Mouse (Mus musculus) left cerebral cortex, postnatal 4 days (tissue): Measurements from ENCODE around the gene Foxo6. TPM values are rescaled to one million over a fixed set of nuclear protein-coding genes. Genes with fewer than 3 reads are reported as not detected.

Experiments used
- DNase-seq: peaks from one replicate; pipeline ENCODE4 v3.0.0-alpha.2; 2022
- intact Hi-C: fragments of 180-260 bp; cut with DNase I; formaldehyde crosslinking; loops from one replicate; pipeline ENCODE4 v1.15.1; 2025
- total RNA-seq, 2 experiments: library from RNA; stranded (reverse); gene quantifications; 2 replicates each; pipeline ENCODE4 v1.2.3; 2021

The Foxo6 gene
- total RNA-seq = 10 to 100 TPM; 45.7 to 46.8 TPM

DNA sequence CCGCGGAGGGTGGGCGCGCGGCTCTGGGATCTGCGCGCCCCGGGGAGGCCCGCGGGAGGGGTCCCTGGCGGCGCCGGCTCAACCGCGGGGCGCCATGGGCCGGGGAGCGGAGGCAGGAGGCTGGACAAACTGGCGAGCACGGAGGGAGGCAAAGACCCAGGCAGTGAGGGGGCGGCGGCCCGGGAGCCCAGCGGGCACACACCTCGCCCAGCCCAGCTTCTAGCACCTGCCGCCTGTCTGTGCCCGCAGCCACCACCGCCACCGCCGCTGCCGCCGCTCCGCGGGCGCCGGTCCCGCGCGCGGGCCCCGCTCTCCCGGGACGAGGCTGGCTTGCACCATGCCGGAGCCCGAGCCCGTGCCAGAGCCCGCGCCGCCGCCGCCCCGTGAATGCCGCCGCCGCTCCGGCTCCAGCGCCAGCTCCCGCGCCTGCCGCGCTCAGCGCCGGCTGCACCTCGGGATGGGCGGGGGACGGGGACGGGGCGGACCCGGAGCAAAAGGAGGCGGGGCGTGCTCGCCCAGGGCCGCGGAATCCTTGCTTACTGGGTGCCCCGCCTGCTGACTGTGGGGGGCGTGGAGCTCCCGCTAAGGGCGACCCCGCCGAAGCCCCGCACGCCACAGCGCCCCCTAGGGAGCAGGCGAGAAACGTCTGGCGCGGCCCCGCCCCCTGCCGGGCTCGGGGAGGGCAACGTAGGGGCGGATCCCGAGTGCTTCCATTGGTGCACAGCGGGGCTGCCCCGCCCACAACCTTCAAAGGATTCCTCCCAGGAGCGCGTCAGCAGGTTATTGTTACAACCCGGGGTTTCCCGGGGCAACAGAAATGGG is at the start of gene Foxo6:
Gene Foxo6, minus strand, starts transcription at position 60 of the 822 bp plus-strand sequence.
- intact Hi-C loops = loop anchor here (5.0 kb wide), 1 partner anchor 55 kb away; no protein-coding TSS in a partner anchor
- DNase-seq = peak; percentile 88

DNA sequence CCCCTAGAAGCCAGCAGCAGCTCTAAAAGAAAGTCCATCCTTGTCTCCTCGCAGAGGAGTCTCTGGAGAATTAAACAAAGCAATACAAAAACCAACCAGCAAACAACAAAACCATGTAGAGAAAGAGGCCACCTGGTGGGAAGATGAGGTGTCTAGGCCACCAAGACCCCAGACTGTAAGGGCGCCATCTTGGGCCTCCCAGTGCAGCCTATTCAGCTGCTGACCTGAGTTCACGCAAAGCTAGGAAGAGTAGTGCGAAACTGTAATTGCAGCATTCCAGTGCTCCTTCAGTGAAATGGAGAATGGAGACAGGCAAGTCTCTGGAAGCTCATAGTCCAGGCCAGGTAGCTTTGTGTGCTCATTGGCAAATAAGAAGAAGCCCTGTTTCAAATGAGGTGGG is 47.2 kb upstream of the Foxo6 start:
- DNase-seq = no peak
- intact Hi-C loops = no loop called here

DNA sequence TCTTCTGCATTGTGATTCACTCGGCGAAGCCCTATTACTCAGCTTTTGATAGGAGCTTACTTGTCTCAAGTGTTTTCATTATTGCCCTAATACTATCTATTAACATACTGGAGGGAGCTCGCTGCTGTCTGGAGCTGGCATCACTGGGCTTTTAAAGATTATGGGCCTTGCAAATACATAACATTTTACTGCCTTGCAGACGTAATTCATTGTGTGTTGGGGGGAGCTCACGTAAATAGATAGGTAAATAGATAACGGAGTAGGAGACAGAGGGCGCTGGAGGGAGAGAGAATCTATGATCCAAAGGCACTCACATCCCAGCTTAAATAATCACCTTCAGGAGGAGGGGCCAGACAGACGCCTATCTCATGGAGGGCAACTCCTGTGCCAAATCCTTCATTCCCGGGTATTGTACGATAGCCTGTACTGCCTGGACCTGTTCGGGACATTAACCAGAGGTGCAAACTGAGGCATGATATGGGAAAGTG is 45.8 kb upstream of the Foxo6 start:
- intact Hi-C loops = no loop called here
- peak; percentile 22 for DNase-seq

DNA sequence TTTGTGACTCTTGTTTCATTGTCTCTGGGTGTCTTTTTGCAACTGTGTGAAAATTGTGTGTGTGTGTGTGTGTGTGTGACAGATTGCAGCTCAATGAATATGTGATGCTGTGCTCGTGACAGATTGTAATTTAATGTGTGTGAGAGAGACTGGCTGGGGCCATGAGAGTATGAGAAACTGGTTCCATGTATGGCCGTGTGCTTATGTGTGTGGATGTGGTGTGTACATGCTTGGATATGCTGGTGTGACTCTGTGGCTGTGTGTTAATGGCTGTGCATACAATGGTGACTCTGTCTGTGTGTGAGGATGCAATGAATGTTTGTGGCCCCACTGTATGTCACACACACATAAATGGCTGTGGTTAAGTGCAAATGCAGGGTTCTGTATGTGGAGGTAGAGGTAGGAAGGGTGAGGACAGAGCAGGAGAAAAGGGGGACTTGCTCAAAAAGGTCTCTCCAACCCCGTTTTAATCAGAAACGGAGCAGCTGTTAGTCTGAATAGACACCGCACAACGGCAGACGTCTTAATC is 45.3 kb upstream of the Foxo6 start:
- no peak for DNase-seq
- intact Hi-C loops = no loop called here

DNA sequence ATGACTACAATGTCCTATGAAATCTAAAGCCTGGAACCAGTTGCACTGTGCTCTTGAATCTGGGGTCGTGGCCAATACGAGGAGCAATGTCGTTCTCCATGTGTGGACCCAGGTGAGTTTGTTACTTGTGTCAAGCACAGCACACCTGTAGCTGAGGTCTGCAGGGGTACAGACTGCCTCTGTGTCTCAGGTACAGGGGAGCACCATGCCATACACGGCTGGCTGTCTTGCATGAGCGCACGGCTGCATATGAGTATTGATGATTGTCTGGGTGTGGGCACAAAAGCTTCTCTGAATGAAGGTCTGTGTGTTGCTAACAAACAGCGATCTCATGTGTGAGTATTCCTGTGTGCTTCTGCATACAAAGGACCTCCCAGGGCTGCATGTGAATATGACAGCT is 44.8 kb upstream of the Foxo6 start:
- no peak for DNase-seq
- intact Hi-C loops = no loop called here

DNA sequence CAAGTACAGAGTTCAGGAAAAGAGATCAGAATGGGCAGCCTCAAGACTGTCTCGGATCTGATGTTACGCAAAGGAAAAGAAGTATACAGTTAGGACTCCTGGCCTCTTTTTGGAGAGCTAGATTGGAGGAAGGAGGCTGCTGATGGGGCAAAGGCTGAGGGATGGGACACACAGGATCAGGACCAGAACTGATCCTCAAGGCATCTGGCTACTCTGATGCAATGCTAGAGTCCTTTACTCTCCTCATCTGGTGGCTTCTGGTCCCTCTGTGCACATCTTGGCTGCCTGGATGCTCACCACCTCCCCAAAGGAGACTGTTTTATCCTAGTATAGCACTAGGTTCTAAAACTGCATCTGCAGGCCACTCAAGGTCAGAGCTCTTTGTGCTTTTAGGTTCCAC is 44.4 kb upstream of the Foxo6 start:
- intact Hi-C loops = no loop called here
- no peak for DNase-seq

DNA sequence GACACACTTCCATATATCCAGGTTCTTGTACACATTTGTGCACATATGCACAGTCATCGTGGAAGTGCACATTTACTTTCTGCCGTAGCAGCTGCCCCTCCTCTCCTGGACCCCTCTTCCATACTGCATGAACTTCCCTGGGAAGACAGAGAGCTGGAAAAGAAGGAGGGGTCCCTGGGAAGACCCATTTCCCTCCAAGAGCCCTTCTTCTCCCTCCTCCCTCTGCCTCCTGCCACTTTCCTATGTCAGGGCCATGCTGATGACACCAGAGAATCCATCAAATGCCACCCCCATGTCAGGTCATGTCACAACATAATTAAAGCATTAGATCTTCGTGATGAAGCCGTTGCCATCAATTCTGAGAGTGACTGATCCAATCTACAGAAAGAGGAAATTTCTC is 38.6 kb upstream of the Foxo6 start:
- intact Hi-C loops = no loop called here
- DNase-seq = no peak

DNA sequence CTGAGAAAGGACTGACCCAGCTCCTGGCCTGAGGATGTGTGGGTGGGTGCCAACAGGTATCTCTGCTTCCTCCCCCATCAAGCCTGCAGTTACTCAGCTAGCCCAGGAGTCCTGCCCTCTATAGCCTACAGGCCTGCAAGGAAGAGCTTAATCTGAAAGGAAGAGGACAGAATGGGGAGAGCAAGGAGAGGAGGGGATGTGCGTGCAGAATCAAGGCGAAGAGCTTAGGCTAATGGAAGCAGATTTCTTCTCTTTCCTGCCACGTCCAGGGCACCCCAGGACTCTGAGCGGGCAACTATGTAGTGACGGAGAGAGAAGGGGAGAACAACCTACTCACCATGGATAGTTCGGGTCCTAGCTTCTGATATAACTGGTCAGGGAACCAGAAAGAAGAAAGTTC is 37.9 kb upstream of the Foxo6 start:
- DNase-seq = no peak
- intact Hi-C loops = no loop called here

DNA sequence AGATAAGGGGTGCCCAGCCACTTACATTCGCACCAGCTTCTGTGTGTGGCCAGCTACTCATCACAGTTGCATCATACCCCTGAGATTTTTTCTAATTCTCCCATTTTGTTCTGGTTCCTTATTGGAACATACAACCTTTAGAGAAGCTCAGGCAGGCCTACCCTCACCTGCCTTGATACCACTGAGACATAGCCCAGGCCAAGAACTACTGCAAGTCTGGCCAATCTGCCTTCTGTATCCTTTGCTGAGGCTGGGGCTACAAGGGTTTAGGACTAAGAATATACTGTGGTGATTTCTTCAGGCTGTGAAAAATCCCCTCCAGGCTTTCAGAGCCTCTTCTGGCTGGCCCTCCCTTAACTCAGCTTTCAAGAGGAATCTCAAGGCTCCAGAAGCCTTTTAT is 36.7 kb upstream of the Foxo6 start:
- intact Hi-C loops = no loop called here

DNA sequence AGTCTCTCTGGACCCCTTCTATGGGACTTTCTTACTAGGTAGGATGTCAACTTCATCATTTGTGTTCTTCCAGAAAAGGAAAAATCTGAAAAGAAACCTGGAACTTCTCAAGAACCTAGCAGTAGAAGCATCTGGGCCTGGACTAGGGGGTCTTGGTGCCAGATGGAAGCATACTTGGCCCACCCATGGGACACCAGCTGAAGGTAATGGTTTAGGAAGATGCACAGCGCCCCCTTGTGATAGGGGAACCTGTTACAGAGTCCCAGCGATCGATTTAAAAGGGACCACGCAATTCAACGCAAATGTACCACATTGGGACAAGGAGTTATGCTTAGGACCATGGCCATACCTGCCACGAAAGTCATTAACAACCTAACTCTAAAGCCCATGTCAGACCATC is 36.0 kb upstream of the Foxo6 start:
- intact Hi-C loops = no loop called here

More for the DNA sequence above, 36.7 kb upstream of the Foxo6 start:
- DNase-seq = no peak

DNA sequence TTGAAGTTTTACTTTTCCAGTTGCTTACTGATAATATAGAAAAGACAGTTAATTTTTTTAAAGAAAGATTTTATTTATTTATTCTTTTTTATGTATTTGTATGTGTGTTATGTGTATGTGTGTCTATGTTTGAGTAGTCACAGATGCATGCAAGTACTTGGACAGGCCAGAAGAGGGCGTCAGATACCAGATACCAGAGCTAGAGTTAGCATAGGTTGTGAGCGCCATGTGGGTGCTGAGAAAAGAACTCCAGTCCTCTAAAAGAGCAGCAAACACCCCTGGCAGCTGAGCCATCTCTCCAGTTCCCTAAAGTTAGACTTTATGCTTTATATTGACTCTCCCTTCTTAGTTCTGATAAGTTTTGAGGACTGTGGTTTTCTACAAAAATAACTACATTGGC is 30.4 kb upstream of the Foxo6 start:
- intact Hi-C loops = no loop called here
- DNase-seq = no peak

More for the DNA sequence above, 36.0 kb upstream of the Foxo6 start:
- DNase-seq = peak; percentile 76

DNA sequence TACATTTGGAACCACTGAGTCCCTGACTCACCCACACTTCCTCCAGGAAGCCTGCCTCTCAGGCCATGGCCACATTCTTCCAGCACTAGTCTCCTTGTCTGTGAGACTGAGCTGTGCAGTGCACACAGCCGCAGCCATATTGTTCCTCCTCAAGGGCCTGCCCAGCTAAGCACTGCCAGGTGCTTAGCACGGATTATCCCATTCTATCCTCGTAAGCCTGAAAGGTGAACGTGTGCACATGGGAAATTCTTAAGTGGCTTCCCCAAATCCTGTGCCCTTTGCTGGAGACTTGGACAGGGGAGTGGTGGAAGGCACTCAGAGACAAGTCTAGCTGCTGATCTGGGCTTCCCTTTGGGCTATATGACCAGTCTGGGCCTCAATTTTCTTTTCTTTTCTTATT is 29.6 kb upstream of the Foxo6 start:
- DNase-seq = no peak
- intact Hi-C loops = no loop called here

DNA sequence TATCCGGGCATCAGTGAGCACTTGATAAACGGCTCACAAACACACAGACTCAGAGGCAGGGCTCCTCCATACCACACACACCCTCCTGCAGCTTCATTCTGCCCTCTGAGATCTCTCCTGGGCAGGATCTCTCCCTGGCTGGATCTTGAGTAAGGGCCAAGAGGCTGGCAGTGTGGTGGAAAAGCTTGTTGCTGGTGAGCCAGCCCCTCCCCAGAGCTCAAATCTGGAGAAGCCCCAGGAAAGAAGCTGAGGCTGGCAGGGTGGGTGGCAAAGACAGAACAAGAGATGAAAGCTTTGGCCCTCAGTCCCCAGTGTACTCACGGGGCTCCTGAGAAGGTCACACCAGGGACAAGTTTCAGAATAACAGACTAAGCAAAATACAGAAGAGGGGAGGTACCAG is 27.4 kb upstream of the Foxo6 start:
- peak; percentile 50 for DNase-seq
- intact Hi-C loops = no loop called here

DNA sequence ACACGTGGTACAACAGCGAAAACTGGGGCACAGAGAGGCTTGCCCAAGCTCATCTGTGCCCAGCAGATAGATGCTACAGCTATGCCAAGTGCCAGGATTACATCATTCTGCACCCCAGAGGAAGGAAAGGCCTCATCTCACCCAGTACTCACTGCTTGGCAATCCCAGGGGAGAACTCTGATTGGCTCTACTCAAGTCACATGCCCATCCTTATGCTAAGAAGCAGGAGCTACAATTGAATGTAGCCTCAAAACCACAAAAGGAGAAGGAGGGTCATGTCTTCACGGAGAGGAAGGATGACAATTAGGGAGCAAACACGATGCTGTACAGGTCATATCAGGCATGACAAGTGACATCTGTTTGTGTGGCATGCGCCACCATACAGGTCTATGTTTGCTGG is 26.2 kb upstream of the Foxo6 start:
- DNase-seq = no peak

DNA sequence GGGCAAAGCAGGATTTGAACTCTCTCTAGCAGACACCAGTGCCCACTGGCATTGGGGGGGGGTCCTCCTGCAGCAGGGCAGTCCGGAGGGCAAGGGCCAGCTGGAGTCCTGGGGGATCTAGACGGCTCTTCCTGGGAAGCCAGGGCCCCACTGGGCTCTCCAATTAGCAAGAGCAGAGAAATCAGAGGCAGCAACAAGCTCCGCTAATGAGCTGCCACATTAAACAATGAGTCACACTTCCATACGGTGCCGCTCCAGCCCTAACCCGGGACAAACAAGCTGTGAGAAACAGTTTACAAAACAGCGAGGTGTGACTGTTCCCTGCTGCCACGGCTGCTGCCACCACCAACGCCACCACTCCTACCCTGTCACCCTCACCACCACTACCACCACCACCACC is 17.4 kb upstream of the Foxo6 start:
- no peak for DNase-seq
- intact Hi-C loops = no loop called here

More for the DNA sequence above, 26.2 kb upstream of the Foxo6 start:
- intact Hi-C loops = no loop called here

DNA sequence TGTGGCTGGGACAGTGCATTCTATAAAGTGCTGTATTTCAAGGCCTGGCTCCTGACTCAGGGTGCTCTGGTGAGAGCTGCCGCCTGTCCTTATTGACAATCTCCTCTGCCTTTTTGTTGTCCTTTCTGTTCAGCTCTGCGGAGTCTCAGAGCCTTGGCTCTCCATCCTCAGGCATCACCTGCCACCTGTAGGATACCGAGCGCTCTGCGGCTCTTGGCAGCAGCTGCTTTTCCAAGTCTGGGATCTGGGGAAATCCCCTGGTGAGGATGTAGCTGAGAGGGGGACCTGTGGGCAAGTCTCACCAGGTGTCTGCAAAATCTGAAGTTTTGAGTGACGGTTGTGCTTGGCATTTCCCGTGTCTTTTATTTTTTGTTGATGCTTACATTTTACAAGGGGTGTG is 12.1 kb upstream of the Foxo6 start:
- no peak for DNase-seq
- intact Hi-C loops = no loop called here

DNA sequence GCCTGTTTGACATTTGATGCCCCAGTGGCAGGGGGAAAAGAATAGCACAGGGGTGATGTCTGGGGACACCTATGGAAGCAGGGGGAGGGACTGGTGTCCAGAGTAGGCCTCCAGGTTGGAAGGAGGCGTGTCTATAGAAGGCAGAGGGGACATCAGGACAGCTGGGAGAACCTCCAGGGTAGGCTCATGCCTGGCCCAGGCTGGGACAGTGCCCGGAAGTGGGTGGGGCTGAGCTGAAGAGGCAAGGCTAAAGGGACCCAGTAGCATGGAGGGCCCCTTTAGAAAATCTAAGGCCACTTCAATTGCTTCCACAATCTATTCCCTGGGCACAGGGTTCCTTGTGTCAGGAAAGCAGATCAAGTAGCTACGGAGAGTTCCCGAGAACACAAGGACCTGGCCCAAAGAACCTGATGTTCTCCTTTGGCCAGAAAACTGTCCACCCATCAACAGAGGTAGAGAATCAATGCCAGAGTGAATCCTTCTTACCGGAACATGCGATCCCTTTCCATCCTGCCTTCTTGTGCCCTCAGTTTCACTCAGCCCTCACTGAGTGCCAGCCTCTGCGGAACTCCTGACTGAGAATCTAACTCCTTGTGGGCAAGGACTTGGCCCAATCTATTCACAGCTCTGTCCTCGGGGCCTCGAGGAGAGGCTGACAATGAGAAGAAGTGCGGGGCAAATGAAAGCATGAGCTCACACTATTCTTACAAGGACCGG is 4.1 kb upstream of the Foxo6 start:
- peak; percentile 61 for DNase-seq
- intact Hi-C loops = no loop called here

DNA sequence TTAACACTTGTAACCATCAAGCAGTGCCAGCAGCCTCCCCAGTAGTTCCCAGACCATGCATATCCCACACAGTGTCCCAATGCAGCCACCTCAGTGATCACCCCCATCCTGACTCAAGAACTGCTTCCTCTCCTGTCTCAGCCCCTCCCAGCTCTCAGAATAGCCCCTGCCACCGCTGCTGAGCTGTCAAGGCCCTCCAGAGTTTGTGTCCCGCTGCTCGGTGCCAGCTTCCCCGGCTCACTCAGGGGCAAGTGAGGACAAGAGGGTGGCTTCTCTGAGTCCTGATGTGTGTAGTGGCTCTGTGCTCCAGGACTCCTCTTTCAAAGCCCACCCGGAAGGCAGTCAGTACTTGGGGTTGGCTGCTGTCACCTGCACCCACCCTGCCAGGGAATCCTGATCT is 3.3 kb upstream of the Foxo6 start:
- DNase-seq = no peak
- intact Hi-C loops = no loop called here

DNA sequence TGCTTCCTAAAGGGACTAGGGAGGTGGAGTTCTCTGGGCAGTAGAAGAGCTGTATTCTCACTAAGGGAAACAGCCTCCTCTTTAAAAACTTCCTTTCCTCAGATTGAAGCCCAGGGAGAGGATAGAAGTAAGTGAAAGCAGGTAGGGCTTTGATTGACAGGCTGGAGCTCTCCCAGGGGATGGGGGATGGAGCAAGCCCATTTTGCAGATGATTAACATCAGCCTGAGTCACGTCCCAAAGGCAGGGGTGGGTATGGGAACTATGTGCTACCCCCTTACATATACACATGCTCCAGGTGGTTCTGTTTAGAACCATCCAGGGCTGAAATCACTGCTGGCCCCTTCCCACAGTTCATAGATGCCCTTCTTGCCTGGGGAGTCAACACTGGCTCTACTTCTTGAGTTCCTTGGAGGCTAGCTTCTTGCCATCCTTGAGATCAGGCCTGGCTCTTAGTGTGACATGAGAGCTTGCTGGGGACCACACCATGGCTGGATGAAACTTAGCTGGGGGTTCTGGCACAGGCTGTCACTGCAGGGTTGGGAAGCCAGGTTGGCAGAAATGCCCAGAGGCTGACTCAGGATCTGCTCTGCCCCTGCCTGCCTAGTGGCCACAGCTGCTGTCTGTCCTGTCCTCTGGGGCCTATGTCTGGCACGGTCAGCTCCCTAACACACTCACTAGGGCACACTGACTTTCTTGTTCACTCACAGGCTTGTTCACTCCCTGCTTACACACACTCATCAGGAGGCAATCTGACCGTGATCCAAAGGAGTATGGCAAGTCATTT is 2.2 kb upstream of the Foxo6 start:
- intact Hi-C loops = loop anchor here (5.0 kb wide), 1 partner anchor 57 kb away; no protein-coding TSS in a partner anchor
- DNase-seq = peak; percentile 53

DNA sequence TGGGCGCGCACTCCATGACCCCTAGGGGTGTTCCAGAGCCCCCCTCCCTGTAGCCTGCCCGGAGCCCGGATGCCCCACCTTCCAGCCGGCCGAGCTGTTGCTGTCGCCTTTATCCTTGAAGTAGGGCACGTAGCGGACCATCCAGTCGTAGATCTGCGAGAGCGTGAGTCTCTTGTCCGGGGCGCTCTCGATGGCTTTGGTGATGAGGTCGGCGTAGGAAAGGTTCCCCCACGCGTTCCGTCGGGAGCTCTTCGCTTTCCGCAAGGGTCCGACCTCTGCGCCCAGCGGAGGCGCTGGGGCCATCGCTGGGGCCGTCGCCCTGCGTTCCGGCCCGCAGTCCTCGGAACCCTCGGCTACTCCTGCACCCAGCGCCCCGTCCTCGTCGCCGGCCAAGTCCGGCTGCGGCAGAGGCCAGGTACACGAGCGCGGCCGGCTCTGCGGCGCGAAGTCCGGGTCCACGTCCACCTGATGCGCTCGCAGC is 348 bp downstream of the Foxo6 start:
- intact Hi-C loops = loop anchor here (5.0 kb wide), 1 partner anchor 54 kb away; no protein-coding TSS in a partner anchor
- DNase-seq = no peak

DNA sequence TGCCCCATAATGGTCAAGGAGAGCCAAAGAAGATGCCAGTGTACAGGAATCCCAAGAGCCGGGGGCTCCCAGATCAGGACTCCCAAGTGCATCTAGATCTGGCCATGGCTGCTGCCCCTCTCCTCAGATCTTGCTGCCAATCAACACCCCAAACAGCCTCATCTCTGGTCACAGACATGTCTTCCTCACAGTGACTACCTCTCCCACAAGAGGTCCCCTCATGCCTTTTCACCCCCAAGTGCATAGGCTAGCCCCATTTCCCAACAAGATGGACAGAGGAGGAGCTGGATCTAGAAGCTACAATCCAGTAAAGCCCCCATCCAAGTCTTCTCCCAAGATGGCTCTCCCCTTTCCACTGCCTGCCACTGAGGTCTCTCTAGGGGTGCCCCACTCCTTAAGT is 1.4 kb downstream of the Foxo6 start:
- intact Hi-C loops = loop anchor here (5.0 kb wide), 1 partner anchor 53 kb away; no protein-coding TSS in a partner anchor
- DNase-seq = no peak
